Mouse (Mus musculus) hindbrain, embryonic 15.5 days (tissue): ENCODE results near the gene Ndufaf2. TPM values are rescaled to one million over a fixed set of nuclear protein-coding genes. Genes with fewer than 3 reads are reported as not detected.

ENCODE experiments used
- ATAC-seq: fragments of 200-750 bp; cut with Nextera tagmentation; 2 replicates; pipeline ENCODE4 v1.8.0; 2017; ENCODE audit warnings: low read depth, moderate number of reproducible peaks, moderate TSS enrichment; ENCODE audit not compliant: low FRiP score
- H3K27ac ChIP-seq: fragments of 300-500 bp; sonication (generic); replicated peaks from 2 replicates; pipeline ENCODE4 v1.5.1; 2015; ENCODE audit warnings: mild to moderate bottlenecking, inconsistent platforms
- H3K27me3 ChIP-seq: fragments of 300-500 bp; sonication (generic); 2 replicates; pipeline ENCODE4 v1.6.1; 2015; ENCODE audit warnings: control low read depth, inconsistent platforms
- H3K36me3 ChIP-seq: fragments of 300-500 bp; sonication (generic); 2 replicates; pipeline ENCODE4 v1.6.1; 2015; ENCODE audit warnings: control low read depth, inconsistent platforms
- H3K4me1 ChIP-seq: fragments of 300-500 bp; sonication (generic); replicated peaks from 2 replicates; pipeline ENCODE4 v1.6.1; 2015; ENCODE audit warnings: control low read depth, inconsistent platforms
- H3K4me2 ChIP-seq: fragments of 300-500 bp; sonication (generic); 2 replicates; pipeline ENCODE4 v1.6.1; 2015; ENCODE audit warnings: moderate library complexity, mild to moderate bottlenecking, inconsistent platforms
- H3K4me3 ChIP-seq: fragments of 300-500 bp; sonication (generic); 2 replicates; pipeline ENCODE4 v1.5.1; 2015; ENCODE audit warnings: mild to moderate bottlenecking, inconsistent platforms
- H3K9ac ChIP-seq: fragments of 300-500 bp; sonication (generic); 2 replicates; pipeline ENCODE4 v1.6.1; 2015; ENCODE audit warnings: inconsistent platforms
- H3K9me3 ChIP-seq: fragments of 300-500 bp; sonication (generic); 2 replicates; pipeline ENCODE4 v1.6.1; 2016; ENCODE audit warnings: control low read depth, inconsistent platforms
- WGBS: fragments of 180-500 bp; shearing (Covaris S2); methylation state at CpG from one replicate; pipeline ENCODE4 v1.1.7; 2015; 5-methylcytosine and 5-hydroxymethylcytosine counted together
- polyA plus RNA-seq: library from polyadenylated mRNA; unstranded; fragments of >200 nt; fragmentation: Nextera tagmentation; extraction: Ambion mirVana; gene quantifications from 2 replicates; pipeline ENCODE4 v1.2.1, GENCODE M21; 2015

The Ndufaf2 gene
- polyA plus RNA-seq, 1 experiment from 2014 or later, result 79.3 TPM

GRCm38 (mm10) chr13:108069151-108069550, 89.3 kb downstream of the Ndufaf2 start:
- no peak overlapping the region for H3K4me3 ChIP-seq
- ATAC-seq, result no peak
- H3K9ac ChIP-seq, result no peak overlapping the region
- no peaks in the 10 kb centered on the region for H3K9me3 ChIP-seq
- H3K36me3 ChIP-seq, result no peaks in the 10 kb centered on the region
- H3K27ac ChIP-seq, result no peak overlapping the region
- H3K27me3 ChIP-seq, result no peaks in the 10 kb centered on the region
- H3K4me2 ChIP-seq, result no peak overlapping the region
- H3K4me1 ChIP-seq, result peaks cover 3% of the 10 kb centered on the region; the same call in 1 of the 2 replicates
- WGBS, result 70% methylated on average over 4 of the region's 4 CpGs

DNA sequence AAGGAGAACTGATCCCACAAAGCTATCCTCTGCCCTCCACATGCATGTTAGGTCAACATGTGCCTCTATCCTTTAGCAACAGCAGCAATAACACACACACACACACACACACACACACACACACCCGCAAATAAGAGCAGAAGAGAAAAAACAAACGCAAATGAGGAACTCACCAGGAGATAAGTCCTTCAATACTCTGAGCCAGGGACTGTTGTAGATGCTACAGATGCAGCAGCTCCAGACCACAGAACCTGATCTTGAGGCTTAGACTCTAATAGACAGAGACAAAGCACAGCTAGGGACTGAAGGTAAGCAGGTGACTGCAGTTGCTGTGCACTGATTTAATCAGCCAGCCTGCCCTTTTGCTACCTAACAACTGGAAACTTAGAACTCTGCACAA, 92.4 kb downstream of the Ndufaf2 start:
- Histone ChIP-seq H3K4me2 (no peak overlapping the region), H3K9ac (no peak overlapping the region), H3K36me3 (no peaks in the 10 kb centered on the region), H3K27ac (no peak overlapping the region), H3K4me1 (peaks cover 12% of the 10 kb centered on the region; the same call in 1 of the 2 replicates), H3K4me3 (no peak overlapping the region), H3K9me3 (no peaks in the 10 kb centered on the region), H3K27me3 (no peaks in the 10 kb centered on the region)
- 79% methylated on average over 2 of the region's 2 CpGs for WGBS
- ATAC-seq, result no peak

GRCm38 (mm10) chr13:108064331-108064730, 94.1 kb downstream of the Ndufaf2 start:
- peaks cover 20% of the 10 kb centered on the region; the same call in 1 of the 2 replicates for H3K4me1 ChIP-seq
- 24% methylated on average over 6 of the region's 6 CpGs for WGBS
- no peak for ATAC-seq
- no peaks in the 10 kb centered on the region for H3K27me3 ChIP-seq
- no peaks in the 10 kb centered on the region for H3K9me3 ChIP-seq
- no peak overlapping the region for H3K9ac ChIP-seq
- H3K4me2 ChIP-seq, result no peak overlapping the region
- H3K4me3 ChIP-seq, result no peak overlapping the region
- no peak overlapping the region for H3K27ac ChIP-seq
- H3K36me3 ChIP-seq, result no peaks in the 10 kb centered on the region

GRCm38 (mm10) chr13:108063374-108064134, 94.9 kb downstream of the Ndufaf2 start:
- no peak overlapping the region for H3K27ac ChIP-seq
- H3K4me2 ChIP-seq, result no peak overlapping the region
- H3K9me3 ChIP-seq, result no peaks in the 10 kb centered on the region
- 58% methylated on average over 11 of the region's 11 CpGs for whole genome bisulfite sequencing
- H3K36me3 ChIP-seq, result no peaks in the 10 kb centered on the region
- ATAC-seq, result no peak
- no peaks in the 10 kb centered on the region for H3K27me3 ChIP-seq
- peaks cover 20% of the 10 kb centered on the region; the same call in 1 of the 2 replicates for H3K4me1 ChIP-seq
- H3K9ac ChIP-seq, result no peak overlapping the region
- H3K4me3 ChIP-seq, result no peak overlapping the region

- Histone ChIP-seq H3K9me3 (no peaks in the 10 kb centered on the region), H3K4me3 (no peak overlapping the region), H3K4me2 (no peak overlapping the region), H3K9ac (no peak overlapping the region), H3K27me3 (no peaks in the 10 kb centered on the region), H3K4me1 (peaks cover 20% of the 10 kb centered on the region; the same call in 1 of the 2 replicates), H3K36me3 (no peaks in the 10 kb centered on the region), H3K27ac (no peak overlapping the region)
- 38% methylated on average over 5 of the region's 5 CpGs for WGBS
- no peak for ATAC-seq
Measured at GRCm38 (mm10) chr13:108062900-108063299, 95.5 kb downstream of the Ndufaf2 start.

- 35% methylated on average over 8 of the region's 8 CpGs for WGBS
- no peak for ATAC-seq
- no peak overlapping the region for H3K9ac ChIP-seq
- no peaks in the 10 kb centered on the region for H3K27me3 ChIP-seq
- no peak overlapping the region for H3K4me2 ChIP-seq
- 0 out of 2 replicates have a peak overlapping the region, but pooled peaks have one; percentile 20 for H3K27ac ChIP-seq
- no peak overlapping the region for H3K4me3 ChIP-seq
- no peaks in the 10 kb centered on the region for H3K36me3 ChIP-seq
- peaks cover 20% of the 10 kb centered on the region; the same call in 1 of the 2 replicates for H3K4me1 ChIP-seq
- no peaks in the 10 kb centered on the region for H3K9me3 ChIP-seq
Measured at GRCm38 (mm10) chr13:108060936-108061578, 97.4 kb downstream of the Ndufaf2 start.

DNA sequence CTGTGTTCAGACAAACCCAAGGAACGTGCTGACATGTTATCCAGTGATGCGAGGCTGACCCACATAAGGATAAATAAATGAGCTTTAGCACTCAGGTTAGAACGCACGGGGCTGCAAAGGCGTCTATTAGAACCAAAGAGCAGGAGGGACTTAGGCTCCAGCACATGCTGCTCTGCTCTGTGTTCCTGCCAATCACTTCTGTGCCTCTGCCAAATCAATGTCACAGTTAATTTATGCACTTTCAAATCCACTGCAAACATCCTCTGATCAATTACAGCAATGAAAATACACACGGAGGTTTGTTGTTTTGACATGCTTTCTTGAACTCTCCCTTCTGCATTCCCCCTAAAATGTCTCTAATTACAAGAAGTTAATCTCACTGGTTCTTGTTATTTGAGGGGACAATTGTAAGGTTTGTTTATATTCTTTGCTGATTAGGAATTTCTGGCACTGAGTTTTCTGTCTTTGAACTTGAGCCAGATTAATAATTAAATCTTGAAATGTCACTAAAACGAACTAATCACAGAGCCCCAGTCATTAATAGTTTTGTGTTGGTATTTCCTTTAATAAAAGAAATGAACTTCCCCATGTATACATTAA, 98.0 kb downstream of the Ndufaf2 start:
- Histone ChIP-seq H3K27me3 (no peaks in the 10 kb centered on the region), H3K4me2 (no peak overlapping the region), H3K36me3 (no peaks in the 10 kb centered on the region), H3K9me3 (no peaks in the 10 kb centered on the region), H3K27ac (no peak overlapping the region), H3K4me1 (peaks cover 20% of the 10 kb centered on the region; the same call in 1 of the 2 replicates), H3K9ac (no peak overlapping the region), H3K4me3 (no peak overlapping the region)
- 26% methylated on average over 7 of the region's 7 CpGs for WGBS
- 0 out of 2 replicates have a peak, but pooled peaks have one; percentile 30 for ATAC-seq

- WGBS, result 87% methylated on average over 3 of the region's 3 CpGs
- no peaks in the 10 kb centered on the region for H3K9me3 ChIP-seq
Measured at GRCm38 (mm10) chr13:108056896-108057295, 101.5 kb downstream of the Ndufaf2 start.

GRCm38 (mm10) chr13:108047364-108047763, 111.1 kb downstream of the Ndufaf2 start:
- Histone ChIP-seq H3K36me3 (no peaks in the 10 kb centered on the region; the same call in 1 of the 2 replicates), H3K4me1 (peaks cover 23% of the 10 kb centered on the region), H3K9ac (no peak overlapping the region), H3K9me3 (no peaks in the 10 kb centered on the region), H3K27me3 (no peaks in the 10 kb centered on the region), H3K4me3 (no peak overlapping the region), H3K4me2 (no peak overlapping the region), H3K27ac (no peak overlapping the region)
- 86% methylated on average over 6 of the region's 6 CpGs for WGBS
- ATAC-seq, result no peak

More at GRCm38 (mm10) chr13:108056896-108057295, 101.5 kb downstream of the Ndufaf2 start:
- no peak overlapping the region for H3K9ac ChIP-seq
- no peaks in the 10 kb centered on the region for H3K36me3 ChIP-seq
- ATAC-seq, result no peak
- H3K4me1 ChIP-seq, result 0 out of 2 replicates have a peak, but pooled peaks cover 11% of the 10 kb centered on the region
- no peak overlapping the region for H3K4me2 ChIP-seq
- no peak overlapping the region for H3K4me3 ChIP-seq
- no peaks in the 10 kb centered on the region for H3K27me3 ChIP-seq
- no peak overlapping the region for H3K27ac ChIP-seq

DNA sequence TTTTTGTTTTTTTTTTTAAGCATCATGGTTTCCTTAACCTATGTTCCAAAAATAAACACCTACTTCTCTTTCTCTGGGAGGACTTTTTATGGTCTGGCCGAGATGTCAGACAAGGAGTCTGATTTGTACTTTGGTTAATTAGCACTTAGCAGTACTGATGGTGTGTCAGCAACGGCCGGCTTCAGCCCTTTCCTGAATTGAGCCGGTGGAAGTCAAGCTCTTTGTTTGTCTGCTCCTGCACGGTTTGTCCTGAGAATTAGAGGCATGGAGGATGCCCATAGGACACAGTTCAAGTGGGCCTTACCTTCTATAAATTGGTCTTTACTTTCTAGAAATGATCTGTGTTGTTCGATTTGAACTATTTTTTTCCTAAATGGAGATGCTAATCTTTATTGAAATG, 111.5 kb downstream of the Ndufaf2 start:
- H3K4me2 ChIP-seq, result no peak overlapping the region
- no peak overlapping the region for H3K4me3 ChIP-seq
- ATAC-seq, result no peak
- no peaks in the 10 kb centered on the region for H3K9me3 ChIP-seq
- no peak overlapping the region for H3K27ac ChIP-seq
- H3K9ac ChIP-seq, result no peak overlapping the region
- peaks cover 25% of the 10 kb centered on the region for H3K4me1 ChIP-seq
- H3K27me3 ChIP-seq, result no peaks in the 10 kb centered on the region
- H3K36me3 ChIP-seq, result no peaks in the 10 kb centered on the region; the same call in 1 of the 2 replicates
- 78% methylated on average over 6 of the region's 6 CpGs for WGBS

- Histone ChIP-seq H3K4me3 (no peak overlapping the region), H3K9ac (no peak overlapping the region), H3K4me1 (peaks cover 32% of the 10 kb centered on the region), H3K4me2 (no peak overlapping the region), H3K27ac (no peak overlapping the region), H3K9me3 (no peaks in the 10 kb centered on the region), H3K27me3 (no peaks in the 10 kb centered on the region), H3K36me3 (no peaks in the 10 kb centered on the region; the same call in 1 of the 2 replicates)
- ATAC-seq, result no peak
- 94% methylated on average over 3 of the region's 3 CpGs for WGBS
Measured at GRCm38 (mm10) chr13:108046071-108046470, 112.4 kb downstream of the Ndufaf2 start.

GRCm38 (mm10) chr13:108045646-108046045, 112.8 kb downstream of the Ndufaf2 start:
- Histone ChIP-seq H3K4me1 (peaks cover 36% of the 10 kb centered on the region), H3K4me2 (no peak overlapping the region), H3K27ac (no peak overlapping the region), H3K4me3 (no peak overlapping the region), H3K9ac (no peak overlapping the region), H3K27me3 (no peaks in the 10 kb centered on the region), H3K36me3 (no peaks in the 10 kb centered on the region; the same call in 1 of the 2 replicates), H3K9me3 (no peaks in the 10 kb centered on the region)
- ATAC-seq, result no peak
- WGBS, result 87% methylated on average over 3 of the region's 3 CpGs
